Mouse (Mus musculus): Measurements from ENCODE around the gene Trim16. TPM values are rescaled to one million over a fixed set of nuclear protein-coding genes. Genes with fewer than 3 reads are reported as not detected.

Gene Trim16
- polyA plus RNA-seq, 1 experiment from 2014 or later = 6.8 TPM

GRCm38 (mm10) chr11:62846961-62847654, 27.1 kb downstream of the Trim16 start, which contains the start of gene Fbxw10:
Gene Fbxw10, plus strand, starts transcription at chr11:62847069.
- H3K36me3 ChIP-seq (ENCODE audit: control insufficient read depth, insufficient read depth, low read length) = no peaks in the 10 kb centered on the region
- H3K4me2 ChIP-seq (ENCODE audit: low read length) = peak within 1 kb of the TSS; percentile 16
- no peak within 1 kb of the TSS for H3K27ac ChIP-seq (replicated peaks; ENCODE audit: low read depth, low read length)
- no peaks in the 10 kb centered on the region for H3K9me3 ChIP-seq (ENCODE audit: control insufficient read depth, low read length)
- WGBS = 33% methylated on average over 12 of the region's 12 CpGs
- no peak within 1 kb of the TSS for H3K9ac ChIP-seq (replicated peaks; ENCODE audit: low read length)
- DNase-seq (peak; percentile 74), ATAC-seq (ENCODE audit: low FRiP score, low TSS enrichment) (no peak)
- H3K27me3 ChIP-seq (ENCODE audit: control insufficient read depth, insufficient read depth, low read length) = no peaks in the 10 kb centered on the region
- H3K4me3 ChIP-seq (replicated peaks; ENCODE audit: low read depth, low read length) = no peak within 1 kb of the TSS
- no peaks in the 10 kb centered on the region for H3K4me1 ChIP-seq (ENCODE audit: control insufficient read depth, insufficient read depth, low read length)

- WGBS = 66% methylated on average over 4 of the region's 4 CpGs
Measured at GRCm38 (mm10) chr11:62847655-62848191, 27.7 kb downstream of the Trim16 start.

GRCm38 (mm10) chr11:62848301-62848700, 28.3 kb downstream of the Trim16 start:
- DNase-seq (peak; percentile 4), ATAC-seq (ENCODE audit: low FRiP score, low TSS enrichment) (no peak)
- Histone ChIP-seq H3K27ac (replicated peaks; ENCODE audit: low read depth, low read length) (no peak overlapping the region), H3K9ac (replicated peaks; ENCODE audit: low read length) (no peak overlapping the region), H3K4me1 (ENCODE audit: control insufficient read depth, insufficient read depth, low read length) (no peaks in the 10 kb centered on the region), H3K27me3 (ENCODE audit: control insufficient read depth, insufficient read depth, low read length) (no peaks in the 10 kb centered on the region), H3K9me3 (ENCODE audit: control insufficient read depth, low read length) (no peaks in the 10 kb centered on the region), H3K36me3 (ENCODE audit: control insufficient read depth, insufficient read depth, low read length) (no peaks in the 10 kb centered on the region), H3K4me3 (replicated peaks; ENCODE audit: low read depth, low read length) (no peak overlapping the region), H3K4me2 (ENCODE audit: low read length) (no peak overlapping the region)
- WGBS = 55% methylated on average over 2 of the region's 2 CpGs

More at GRCm38 (mm10) chr11:62847655-62848191, 27.7 kb downstream of the Trim16 start:
- H3K9me3 ChIP-seq (ENCODE audit: control insufficient read depth, low read length) = no peaks in the 10 kb centered on the region
- DNase-seq = no peak
- H3K4me3 ChIP-seq (replicated peaks; ENCODE audit: low read depth, low read length) = no peak overlapping the region
- H3K4me2 ChIP-seq (ENCODE audit: low read length) = no peak overlapping the region
- no peaks in the 10 kb centered on the region for H3K4me1 ChIP-seq (ENCODE audit: control insufficient read depth, insufficient read depth, low read length)
- no peak for ATAC-seq (ENCODE audit: low FRiP score, low TSS enrichment)
- H3K27ac ChIP-seq (replicated peaks; ENCODE audit: low read depth, low read length) = no peak overlapping the region
- H3K27me3 ChIP-seq (ENCODE audit: control insufficient read depth, insufficient read depth, low read length) = no peaks in the 10 kb centered on the region
- H3K9ac ChIP-seq (replicated peaks; ENCODE audit: low read length) = no peak overlapping the region
- H3K36me3 ChIP-seq (ENCODE audit: control insufficient read depth, insufficient read depth, low read length) = no peaks in the 10 kb centered on the region

GRCm38 (mm10) chr11:62851199-62851598, 31.2 kb downstream of the Trim16 start:
- Histone ChIP-seq H3K27me3 (ENCODE audit: control insufficient read depth, insufficient read depth, low read length) (no peaks in the 10 kb centered on the region), H3K4me2 (ENCODE audit: low read length) (no peak overlapping the region), H3K4me3 (replicated peaks; ENCODE audit: low read depth, low read length) (no peak overlapping the region), H3K9ac (replicated peaks; ENCODE audit: low read length) (no peak overlapping the region), H3K36me3 (ENCODE audit: control insufficient read depth, insufficient read depth, low read length) (no peaks in the 10 kb centered on the region), H3K4me1 (ENCODE audit: control insufficient read depth, insufficient read depth, low read length) (no peaks in the 10 kb centered on the region), H3K27ac (replicated peaks; ENCODE audit: low read depth, low read length) (no peak overlapping the region), H3K9me3 (ENCODE audit: control insufficient read depth, low read length) (no peaks in the 10 kb centered on the region)
- WGBS = 63% methylated on average over 1 of the region's 1 CpGs
- peak; percentile 23 for DNase-seq
- ATAC-seq (ENCODE audit: low FRiP score, low TSS enrichment) = no peak

GRCm38 (mm10) chr11:62853334-62853733, 33.3 kb downstream of the Trim16 start:
- no peaks in the 10 kb centered on the region for H3K4me1 ChIP-seq (ENCODE audit: control insufficient read depth, insufficient read depth, low read length)
- H3K27me3 ChIP-seq (ENCODE audit: control insufficient read depth, insufficient read depth, low read length) = no peaks in the 10 kb centered on the region
- H3K36me3 ChIP-seq (ENCODE audit: control insufficient read depth, insufficient read depth, low read length) = no peaks in the 10 kb centered on the region
- H3K27ac ChIP-seq (replicated peaks; ENCODE audit: low read depth, low read length) = no peak overlapping the region
- H3K9ac ChIP-seq (replicated peaks; ENCODE audit: low read length) = no peak overlapping the region
- DNase-seq = no peak
- no peaks in the 10 kb centered on the region for H3K9me3 ChIP-seq (ENCODE audit: control insufficient read depth, low read length)
- 94% methylated on average over 6 of the region's 6 CpGs for WGBS
- no peak overlapping the region for H3K4me2 ChIP-seq (ENCODE audit: low read length)
- no peak overlapping the region for H3K4me3 ChIP-seq (replicated peaks; ENCODE audit: low read depth, low read length)
- ATAC-seq (ENCODE audit: low FRiP score, low TSS enrichment) = no peak

- no peaks in the 10 kb centered on the region for H3K27me3 ChIP-seq (ENCODE audit: control insufficient read depth, insufficient read depth, low read length)
- 77% methylated on average over 4 of the region's 4 CpGs for WGBS
- H3K9ac ChIP-seq (replicated peaks; ENCODE audit: low read length) = no peak overlapping the region
- DNase-seq (no peak), ATAC-seq (ENCODE audit: low FRiP score, low TSS enrichment) (no peak)
- no peak overlapping the region for H3K4me3 ChIP-seq (replicated peaks; ENCODE audit: low read depth, low read length)
- H3K4me2 ChIP-seq (ENCODE audit: low read length) = no peak overlapping the region
- no peaks in the 10 kb centered on the region for H3K9me3 ChIP-seq (ENCODE audit: control insufficient read depth, low read length)
- no peaks in the 10 kb centered on the region for H3K4me1 ChIP-seq (ENCODE audit: control insufficient read depth, insufficient read depth, low read length)
- no peak overlapping the region for H3K27ac ChIP-seq (replicated peaks; ENCODE audit: low read depth, low read length)
- no peaks in the 10 kb centered on the region for H3K36me3 ChIP-seq (ENCODE audit: control insufficient read depth, insufficient read depth, low read length)
Measured at GRCm38 (mm10) chr11:62865562-62865961, 45.5 kb downstream of the Trim16 start.

- Histone ChIP-seq H3K27me3 (ENCODE audit: control insufficient read depth, insufficient read depth, low read length) (no peaks in the 10 kb centered on the region), H3K9me3 (ENCODE audit: control insufficient read depth, low read length) (no peaks in the 10 kb centered on the region), H3K36me3 (ENCODE audit: control insufficient read depth, insufficient read depth, low read length) (no peaks in the 10 kb centered on the region), H3K27ac (replicated peaks; ENCODE audit: low read depth, low read length) (no peak overlapping the region), H3K4me2 (ENCODE audit: low read length) (no peak overlapping the region), H3K9ac (replicated peaks; ENCODE audit: low read length) (no peak overlapping the region), H3K4me3 (replicated peaks; ENCODE audit: low read depth, low read length) (no peak overlapping the region), H3K4me1 (ENCODE audit: control insufficient read depth, insufficient read depth, low read length) (no peaks in the 10 kb centered on the region)
- no peak for ATAC-seq (ENCODE audit: low FRiP score, low TSS enrichment)
- WGBS = 89% methylated on average over 7 of the region's 7 CpGs
- no peak for DNase-seq
Measured at GRCm38 (mm10) chr11:62866685-62867084, 46.7 kb downstream of the Trim16 start.

- Histone ChIP-seq H3K4me1 (ENCODE audit: control insufficient read depth, insufficient read depth, low read length) (no peaks in the 10 kb centered on the region), H3K9ac (replicated peaks; ENCODE audit: low read length) (no peak overlapping the region), H3K27me3 (ENCODE audit: control insufficient read depth, insufficient read depth, low read length) (no peaks in the 10 kb centered on the region), H3K36me3 (ENCODE audit: control insufficient read depth, insufficient read depth, low read length) (no peaks in the 10 kb centered on the region), H3K9me3 (ENCODE audit: control insufficient read depth, low read length) (no peaks in the 10 kb centered on the region), H3K4me2 (ENCODE audit: low read length) (no peak overlapping the region), H3K4me3 (replicated peaks; ENCODE audit: low read depth, low read length) (no peak overlapping the region), H3K27ac (replicated peaks; ENCODE audit: low read depth, low read length) (no peak overlapping the region)
- ATAC-seq (ENCODE audit: low FRiP score, low TSS enrichment) (no peak), DNase-seq (no peak)
- WGBS = 82% methylated on average over 5 of the region's 5 CpGs
Measured at GRCm38 (mm10) chr11:62869201-62869600, 49.2 kb downstream of the Trim16 start.

Data from midbrain, embryonic 14.5 days (tissue).